Mouse (Mus musculus): Measurements from ENCODE around the gene Wnt5b.

DNA sequence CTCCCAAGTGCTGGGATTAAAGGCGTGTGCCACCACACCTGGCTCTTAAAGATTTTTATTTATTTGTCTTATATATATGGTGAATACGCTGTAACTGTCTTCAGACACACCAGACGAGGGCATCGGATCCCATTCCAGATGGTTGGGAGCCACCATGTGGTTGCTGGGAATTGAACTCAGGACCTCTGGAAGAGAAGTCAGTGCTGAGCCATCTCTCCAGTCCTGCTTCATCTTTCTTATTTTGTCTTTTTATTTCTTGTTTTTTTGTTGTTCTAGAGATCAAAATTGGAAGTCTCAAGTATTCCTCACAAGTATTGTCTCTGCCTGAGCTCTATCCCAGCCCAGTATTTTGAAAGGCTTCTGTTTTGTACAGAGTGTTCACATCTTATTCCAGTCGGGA is 123.8 kb downstream of the Wnt5b start:
- TF ChIP-seq USF1 (IDR thresholded peaks at IDR 0.05; ENCODE audit: low read depth) (no peak), POLR2A (IDR thresholded peaks at IDR 0.05; ENCODE audit: insufficient read length, low read depth) (no peak), TCF3 (IDR thresholded peaks at IDR 0.05; ENCODE audit: insufficient read length, low read depth) (no peak)

Measured in myocyte (in vitro differentiated cells).